Mouse (Mus musculus) stomach, embryonic 15.5 days (tissue): ENCODE data around the gene Zbtb16. TPM values are rescaled to one million over a fixed set of nuclear protein-coding genes. Genes with fewer than 3 reads are reported as not detected.
A peak's percentile ranks its signal among the peaks of the same experiment; 100 is the strongest.

ENCODE experiments used
- ATAC-seq: fragments of 200-750 bp; cut with Nextera tagmentation; 2 replicates; pipeline ENCODE4 v1.8.0; 2017; ENCODE audit warnings: low read depth, moderate number of reproducible peaks, moderate TSS enrichment; ENCODE audit not compliant: insufficient read depth, low FRiP score
- H3K27ac ChIP-seq: fragments of 300-500 bp; sonication (generic); 2 replicates; pipeline ENCODE4 v1.5.1; 2015; ENCODE audit warnings: mild to moderate bottlenecking, inconsistent platforms
- H3K27me3 ChIP-seq: fragments of 300-500 bp; sonication (generic); replicated peaks from 2 replicates; pipeline ENCODE4 v1.6.1; 2015; ENCODE audit warnings: inconsistent platforms
- H3K36me3 ChIP-seq: fragments of 300-500 bp; sonication (generic); 2 replicates; pipeline ENCODE4 v1.6.1; 2015; ENCODE audit warnings: inconsistent platforms
- H3K4me1 ChIP-seq: fragments of 300-500 bp; sonication (generic); 2 replicates; pipeline ENCODE4 v1.6.1; 2015; ENCODE audit warnings: inconsistent platforms
- H3K4me2 ChIP-seq: fragments of 300-500 bp; sonication (generic); 2 replicates; pipeline ENCODE4 v1.6.1; 2015; ENCODE audit warnings: mild to moderate bottlenecking, inconsistent platforms
- H3K4me3 ChIP-seq: fragments of 300-500 bp; sonication (generic); replicated peaks from 2 replicates; pipeline ENCODE4 v1.5.1; 2015; ENCODE audit warnings: inconsistent platforms
- H3K9ac ChIP-seq: fragments of 300-500 bp; sonication (generic); 2 replicates; pipeline ENCODE4 v1.6.1; 2015; ENCODE audit warnings: inconsistent platforms
- H3K9me3 ChIP-seq: fragments of 300-500 bp; sonication (generic); 2 replicates; pipeline ENCODE4 v1.6.1; 2016; ENCODE audit warnings: inconsistent platforms
- WGBS: fragments of 180-500 bp; shearing (Covaris S2); methylation state at CpG from one replicate; pipeline ENCODE4 v1.1.7; 2015; 5-methylcytosine and 5-hydroxymethylcytosine counted together
- polyA plus RNA-seq: library from polyadenylated mRNA; unstranded; fragments of >200 nt; fragmentation: Nextera tagmentation; extraction: Ambion mirVana; gene quantifications from 2 replicates; pipeline ENCODE4 v1.2.1, GENCODE M21; 2015

The Zbtb16 gene
- polyA plus RNA-seq, 1 experiment from 2014 or later, result 3.9 TPM

DNA sequence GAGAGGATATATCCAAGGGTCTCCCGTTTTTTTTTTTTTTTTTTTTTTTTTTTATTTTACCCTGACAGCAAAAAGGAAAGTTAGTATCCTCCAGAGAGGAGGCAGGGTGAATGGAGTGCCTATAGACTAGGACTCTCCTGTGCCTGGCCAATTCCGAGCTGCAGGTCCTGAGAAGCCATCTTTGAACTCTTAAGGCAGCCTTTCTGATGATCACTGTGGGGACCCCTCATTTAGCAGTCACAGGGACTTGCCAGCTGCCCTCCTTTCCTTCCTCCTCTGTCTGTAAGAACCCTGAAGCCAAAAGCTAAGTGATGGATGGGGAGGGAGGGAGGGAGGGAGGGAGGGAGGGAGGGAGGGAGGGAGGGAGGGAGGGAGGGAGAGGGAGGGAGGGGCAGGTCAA lies 98.1 kb downstream of the Zbtb16 start:
- no peak overlapping the region for H3K9ac ChIP-seq
- H3K27ac ChIP-seq, result peak overlapping the region; percentile 73; the same call in 1 of the 2 replicates
- H3K4me2 ChIP-seq, result peak overlapping the region; percentile 40; the same call in 1 of the 2 replicates
- 0 out of 2 replicates have a peak, but pooled peaks cover 10% of the 10 kb centered on the region for H3K27me3 ChIP-seq
- H3K4me1 ChIP-seq, result peaks cover 49% of the 10 kb centered on the region
- H3K36me3 ChIP-seq, result no peaks in the 10 kb centered on the region
- WGBS, result 33% methylated on average over 2 of the region's 2 CpGs
- no peak for ATAC-seq
- H3K9me3 ChIP-seq, result no peaks in the 10 kb centered on the region
- H3K4me3 ChIP-seq, result no peak overlapping the region

DNA sequence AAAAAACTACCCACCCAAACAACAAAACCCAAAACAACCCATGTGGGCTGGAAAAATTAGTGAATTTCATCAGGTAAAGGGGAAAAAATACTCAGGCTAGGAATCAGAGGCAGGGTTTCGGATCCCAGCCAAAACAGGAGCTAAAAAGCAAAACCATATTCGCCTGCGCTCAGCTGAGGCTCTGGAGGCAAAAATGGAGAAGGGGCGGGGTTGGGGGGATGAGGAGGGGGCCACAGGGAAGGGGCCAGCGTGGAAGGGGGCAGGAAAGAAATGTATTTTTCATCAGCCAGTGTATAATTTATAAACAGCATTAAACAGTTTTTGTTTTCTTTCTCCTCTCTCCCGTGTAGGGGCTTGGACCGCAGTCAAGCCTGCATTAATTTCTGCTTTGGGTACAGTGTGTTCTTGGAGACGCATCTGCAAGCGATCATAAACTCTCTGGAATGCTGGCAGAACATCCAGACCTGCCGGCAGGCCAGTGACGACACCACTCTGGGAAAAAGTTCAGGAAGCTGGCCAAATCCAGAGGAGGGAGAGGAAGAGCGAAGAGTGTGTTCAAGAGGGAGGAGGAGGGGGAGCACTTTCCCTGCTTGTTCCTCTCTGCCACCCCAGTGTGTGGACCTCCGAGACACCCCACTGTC lies 98.7 kb downstream of the Zbtb16 start:
- peak; percentile 60 for ATAC-seq
- Histone ChIP-seq H3K9ac (no peak overlapping the region), H3K4me2 (peak overlapping the region; percentile 40), H3K27ac (peak overlapping the region; percentile 73; the same call in 1 of the 2 replicates), H3K4me1 (peaks cover 49% of the 10 kb centered on the region), H3K36me3 (no peaks in the 10 kb centered on the region), H3K27me3 (0 out of 2 replicates have a peak, but pooled peaks cover 10% of the 10 kb centered on the region), H3K9me3 (no peaks in the 10 kb centered on the region), H3K4me3 (no peak overlapping the region)
- 32% methylated on average over 13 of the region's 13 CpGs for WGBS

DNA sequence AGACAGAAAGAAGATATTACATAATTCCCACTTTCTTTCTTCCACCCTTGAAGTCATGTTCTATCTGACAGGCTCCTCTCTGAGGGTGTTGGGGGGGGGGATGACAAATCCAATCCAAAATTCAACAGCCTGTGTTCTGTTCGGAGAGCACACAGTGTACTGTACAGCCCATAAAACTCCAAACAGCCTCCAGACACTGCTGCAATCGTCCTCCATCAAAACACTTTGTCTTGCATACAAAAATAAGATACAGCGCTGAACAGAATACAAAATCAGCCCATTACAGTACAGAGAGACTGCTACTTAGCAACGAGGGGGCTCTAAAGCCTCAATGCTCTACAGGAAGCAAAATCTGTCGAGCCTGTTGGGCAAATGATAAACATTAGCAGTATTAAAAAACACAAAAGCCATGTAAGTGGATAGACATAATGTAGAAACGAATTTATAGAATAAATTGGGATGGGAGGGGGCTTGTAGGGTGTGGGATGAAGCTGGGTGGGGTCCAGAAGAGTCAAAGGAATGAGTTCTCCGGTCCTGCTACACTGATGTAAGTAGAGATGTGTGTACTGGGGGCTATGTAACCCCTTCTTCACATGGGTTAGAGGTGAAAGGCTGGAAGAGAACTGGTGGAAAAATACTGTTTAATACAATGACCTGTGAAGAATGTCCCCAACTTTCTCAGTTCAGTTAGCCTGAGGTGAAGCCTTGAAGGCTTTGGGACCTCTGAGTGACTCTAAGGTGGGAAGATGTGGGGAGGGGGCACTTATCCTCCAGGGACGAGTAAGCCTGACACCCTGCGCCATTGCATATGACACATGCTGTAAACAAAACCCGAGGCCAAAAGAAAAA lies 99.4 kb downstream of the Zbtb16 start:
- Histone ChIP-seq H3K27ac (peak overlapping the region; percentile 73; the same call in 1 of the 2 replicates), H3K4me1 (peaks cover 49% of the 10 kb centered on the region), H3K9me3 (no peaks in the 10 kb centered on the region), H3K27me3 (0 out of 2 replicates have a peak, but pooled peaks cover 10% of the 10 kb centered on the region), H3K4me2 (peak overlapping the region; percentile 40), H3K36me3 (no peaks in the 10 kb centered on the region), H3K9ac (no peak overlapping the region), H3K4me3 (no peak overlapping the region)
- WGBS, result 39% methylated on average over 10 of the region's 10 CpGs
- no peak for ATAC-seq

DNA sequence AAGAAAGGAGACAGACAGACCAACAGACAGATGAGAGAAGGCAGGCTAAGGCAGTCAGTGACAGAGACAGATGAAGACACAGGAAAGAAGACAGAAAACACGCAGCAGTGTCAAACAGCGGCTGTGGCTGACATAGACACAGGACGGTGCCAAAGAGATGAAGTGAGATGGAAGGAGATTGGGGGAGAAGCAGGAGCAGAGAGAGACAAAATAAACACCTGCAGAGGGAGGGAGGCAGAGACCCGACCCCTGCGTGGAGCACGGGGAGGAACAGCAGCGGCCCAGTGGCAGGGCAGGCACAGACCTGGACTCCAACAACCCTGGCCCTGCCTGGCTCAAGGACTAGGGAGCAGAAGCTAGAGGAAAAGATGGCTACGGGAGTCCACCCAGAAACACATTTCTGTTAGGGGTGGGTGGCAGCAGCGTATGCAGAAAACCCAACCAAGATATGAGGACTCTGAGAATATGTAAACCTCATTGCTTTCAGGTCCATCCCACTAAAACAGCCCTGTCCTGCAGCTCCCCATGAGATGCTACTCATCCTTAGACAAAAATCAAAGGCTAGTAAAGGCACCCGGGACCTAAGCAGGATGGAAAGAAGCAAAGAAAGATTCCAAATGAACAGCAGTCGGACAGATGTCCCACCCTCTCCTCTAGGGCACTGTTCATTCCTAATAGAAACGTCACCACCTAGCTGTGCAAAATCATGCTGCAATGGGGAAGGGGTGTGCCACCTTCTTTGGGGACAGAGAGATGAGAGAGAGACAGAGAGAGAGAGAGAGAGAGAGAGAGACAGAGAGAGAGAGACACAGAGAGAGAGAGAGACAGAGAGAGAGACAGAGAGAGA lies 100.3 kb downstream of the Zbtb16 start:
- Histone ChIP-seq H3K4me2 (no peak overlapping the region), H3K27me3 (0 out of 2 replicates have a peak, but pooled peaks cover 10% of the 10 kb centered on the region), H3K9ac (no peak overlapping the region), H3K4me1 (peaks cover 46% of the 10 kb centered on the region), H3K27ac (peak overlapping the region; percentile 12; the same call in 1 of the 2 replicates), H3K4me3 (no peak overlapping the region), H3K9me3 (no peaks in the 10 kb centered on the region), H3K36me3 (no peaks in the 10 kb centered on the region)
- WGBS, result 41% methylated on average over 12 of the region's 12 CpGs
- no peak for ATAC-seq

DNA sequence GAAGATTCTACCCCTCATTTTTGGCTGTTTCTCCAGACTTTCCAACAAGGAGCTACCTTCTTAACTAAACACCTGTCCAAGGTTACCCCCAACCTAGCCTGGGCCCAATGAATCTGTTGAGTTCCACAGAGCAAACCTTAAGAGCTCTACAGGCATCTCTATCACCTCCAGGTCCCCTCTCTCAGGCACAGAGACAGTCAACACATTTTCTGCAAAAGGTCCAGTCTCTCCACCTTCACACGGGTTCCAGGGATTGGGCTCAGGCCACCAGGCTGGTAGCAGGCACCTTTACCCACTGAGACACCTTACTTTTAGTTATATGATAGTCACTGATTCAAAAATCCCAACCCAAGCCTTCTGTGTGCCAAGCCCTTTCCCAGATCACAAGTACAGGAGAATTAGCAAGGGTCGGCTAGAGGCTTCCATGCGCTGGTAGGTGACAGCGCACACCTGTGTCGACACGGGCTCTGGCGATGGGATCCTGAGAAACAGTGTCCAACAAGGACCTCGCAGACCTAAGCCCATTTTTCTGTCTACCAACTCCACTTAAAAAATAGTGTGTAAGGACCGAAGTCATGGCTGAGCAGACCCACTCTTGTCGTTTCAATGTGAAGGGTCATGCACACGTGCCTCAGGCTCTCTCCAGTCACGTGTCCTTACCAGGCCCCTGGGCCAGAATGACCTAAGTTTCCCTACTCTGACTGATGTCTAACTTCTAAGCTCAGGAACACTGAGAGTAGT lies 101.1 kb downstream of the Zbtb16 start:
- Histone ChIP-seq H3K9me3 (no peaks in the 10 kb centered on the region), H3K27me3 (0 out of 2 replicates have a peak, but pooled peaks cover 10% of the 10 kb centered on the region), H3K4me3 (no peak overlapping the region), H3K27ac (no peak overlapping the region), H3K9ac (no peak overlapping the region), H3K4me1 (peaks cover 39% of the 10 kb centered on the region), H3K4me2 (no peak overlapping the region), H3K36me3 (no peaks in the 10 kb centered on the region)
- no peak for ATAC-seq
- 75% methylated on average over 12 of the region's 12 CpGs for WGBS

DNA sequence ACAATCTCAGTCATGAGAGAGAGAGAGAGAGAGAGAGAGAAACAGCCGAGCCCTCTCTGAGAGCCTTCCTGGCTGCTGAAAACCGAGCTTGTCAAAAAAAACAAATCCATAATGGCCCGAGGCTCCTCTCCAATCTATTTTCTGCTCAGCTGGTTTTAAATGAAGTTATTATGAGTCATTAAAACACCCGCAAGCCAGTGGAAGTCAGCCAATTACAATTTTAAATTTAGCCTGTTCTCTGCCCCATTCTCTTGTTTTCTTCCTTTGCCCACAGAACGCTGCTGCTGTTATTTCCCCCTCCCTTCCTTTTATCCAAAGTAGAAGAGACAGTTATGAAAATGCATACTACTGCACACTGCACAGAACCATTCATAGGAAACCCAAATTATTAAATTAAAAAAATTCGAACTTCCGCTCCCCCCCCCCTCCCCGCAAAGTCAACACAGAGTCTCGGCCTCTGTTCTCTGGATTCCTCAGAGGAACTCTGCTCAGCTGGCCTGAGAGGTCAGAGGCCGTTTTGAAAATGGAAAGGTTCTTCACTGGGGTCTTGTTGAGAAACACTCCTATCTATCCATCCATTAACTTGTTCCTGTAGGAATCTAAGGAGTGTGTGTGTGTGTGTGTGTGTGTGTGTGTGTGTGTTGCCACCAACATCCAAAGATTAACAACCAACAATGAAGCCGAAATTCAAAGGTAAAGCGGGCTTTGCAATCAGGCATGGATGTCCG lies 102.0 kb downstream of the Zbtb16 start:
- peak overlapping the region; percentile 26; the same call in 1 of the 2 replicates for H3K27ac ChIP-seq
- 0 out of 2 replicates have a peak, but pooled peaks cover 10% of the 10 kb centered on the region for H3K27me3 ChIP-seq
- no peaks in the 10 kb centered on the region for H3K9me3 ChIP-seq
- H3K36me3 ChIP-seq, result no peaks in the 10 kb centered on the region
- WGBS, result 39% methylated on average over 13 of the region's 13 CpGs
- H3K4me2 ChIP-seq, result no peak overlapping the region
- H3K4me1 ChIP-seq, result peaks cover 32% of the 10 kb centered on the region
- H3K9ac ChIP-seq, result no peak overlapping the region
- H3K4me3 ChIP-seq, result no peak overlapping the region
- ATAC-seq, result no peak

DNA sequence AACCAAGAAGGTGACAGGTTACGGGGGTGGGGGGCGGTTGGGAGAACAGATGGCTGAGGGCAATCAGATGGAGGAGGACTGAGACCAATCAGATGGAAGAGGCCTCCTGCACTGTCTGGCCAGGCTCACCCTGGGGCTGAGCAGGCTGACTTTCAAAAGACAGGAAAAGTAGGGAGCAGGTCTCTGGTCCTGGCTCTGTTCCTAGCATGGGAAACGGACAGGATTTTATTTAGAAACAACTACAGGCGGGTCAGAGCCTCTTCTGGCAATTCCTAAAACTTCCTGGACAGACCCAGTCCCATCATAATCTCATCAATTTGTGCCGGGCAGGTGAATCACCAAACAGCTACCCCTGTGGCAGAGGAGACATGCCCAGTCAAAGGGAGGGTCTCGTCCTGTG lies 102.9 kb downstream of the Zbtb16 start:
- Histone ChIP-seq H3K9me3 (no peaks in the 10 kb centered on the region), H3K4me3 (no peak overlapping the region), H3K36me3 (no peaks in the 10 kb centered on the region), H3K9ac (no peak overlapping the region), H3K4me1 (peaks cover 25% of the 10 kb centered on the region), H3K4me2 (no peak overlapping the region), H3K27ac (no peak overlapping the region), H3K27me3 (0 out of 2 replicates have a peak, but pooled peaks cover 14% of the 10 kb centered on the region)
- no peak for ATAC-seq
- WGBS, result 62% methylated on average over 6 of the region's 6 CpGs

DNA sequence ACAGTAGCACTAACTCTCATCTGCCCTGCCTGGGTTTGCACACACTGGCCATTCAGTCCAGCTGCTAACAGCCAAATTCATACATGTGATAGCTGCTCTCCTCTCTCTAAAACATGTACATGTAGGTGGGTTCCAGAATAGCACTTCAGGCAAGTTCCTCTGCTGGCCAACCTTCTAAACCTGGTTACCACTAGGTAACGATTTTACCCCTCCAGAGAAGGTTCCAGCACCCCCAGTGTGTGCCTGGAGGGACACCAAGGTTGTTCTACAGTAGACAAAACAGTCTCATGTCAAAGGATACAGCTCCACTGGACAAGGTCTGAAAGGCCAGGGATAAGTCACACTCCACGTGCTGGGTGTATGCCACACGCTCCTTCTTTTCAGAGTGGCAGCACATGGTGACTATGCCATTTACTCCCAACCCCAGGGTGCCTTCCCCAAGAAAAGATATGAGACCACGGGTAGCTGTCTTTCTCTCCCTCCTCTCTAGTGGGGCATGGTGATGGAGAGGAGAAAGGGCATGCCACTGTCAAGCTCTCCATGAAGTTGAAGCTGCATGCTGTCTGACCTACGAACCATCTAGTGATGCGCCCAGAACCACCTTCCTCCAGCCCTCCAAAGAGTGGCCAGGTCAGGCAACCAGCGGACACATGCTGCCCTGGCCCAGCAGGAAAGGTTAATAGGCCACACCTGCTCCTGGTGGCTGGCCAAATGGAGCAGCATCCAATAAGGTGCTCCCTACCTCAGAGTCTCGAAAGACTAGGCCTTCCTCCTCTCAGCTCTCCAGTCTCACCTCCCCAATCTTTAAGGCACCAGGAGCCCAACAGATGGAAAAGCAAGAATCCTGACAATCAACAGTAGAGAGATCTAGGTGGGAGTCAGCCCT lies 104.1 kb downstream of the Zbtb16 start:
- Histone ChIP-seq H3K9me3 (no peaks in the 10 kb centered on the region), H3K9ac (no peak overlapping the region), H3K27ac (no peak overlapping the region), H3K4me3 (no peak overlapping the region), H3K4me2 (no peak overlapping the region), H3K27me3 (0 out of 2 replicates have a peak, but pooled peaks cover 14% of the 10 kb centered on the region), H3K36me3 (no peaks in the 10 kb centered on the region), H3K4me1 (peaks cover 22% of the 10 kb centered on the region)
- ATAC-seq, result no peak
- 82% methylated on average over 8 of the region's 8 CpGs for WGBS

DNA sequence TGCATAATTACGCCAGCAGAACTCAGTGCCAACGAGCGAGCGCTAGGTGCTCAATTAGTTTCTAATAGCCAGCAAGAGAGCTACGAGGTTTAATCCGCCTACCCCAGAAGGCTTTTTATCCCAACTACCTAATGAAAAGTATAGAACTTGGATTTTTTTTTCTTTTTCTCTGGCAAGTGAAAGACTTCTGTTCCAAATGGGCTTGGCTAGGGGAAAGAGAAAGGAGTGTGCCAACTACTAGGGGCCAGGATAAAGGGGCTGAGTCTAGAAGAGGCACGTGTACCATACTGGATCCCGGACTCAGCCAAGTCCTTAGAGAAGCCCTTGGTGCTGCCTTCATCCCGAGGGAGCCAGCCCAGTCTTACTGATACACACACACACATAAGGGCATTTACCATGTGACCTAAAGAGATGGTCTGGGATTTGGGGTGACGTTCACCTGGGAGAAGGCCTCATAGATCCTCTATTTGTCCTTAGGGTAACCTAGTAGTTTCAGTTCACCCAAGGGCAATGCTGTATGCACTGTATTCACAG lies 105.5 kb downstream of the Zbtb16 start:
- Histone ChIP-seq H3K4me1 (peaks cover 14% of the 10 kb centered on the region), H3K27ac (no peak overlapping the region), H3K4me2 (no peak overlapping the region), H3K9me3 (no peaks in the 10 kb centered on the region), H3K27me3 (0 out of 2 replicates have a peak, but pooled peaks cover 14% of the 10 kb centered on the region), H3K4me3 (no peak overlapping the region), H3K36me3 (no peaks in the 10 kb centered on the region), H3K9ac (no peak overlapping the region)
- WGBS, result 92% methylated on average over 10 of the region's 10 CpGs
- no peak for ATAC-seq

DNA sequence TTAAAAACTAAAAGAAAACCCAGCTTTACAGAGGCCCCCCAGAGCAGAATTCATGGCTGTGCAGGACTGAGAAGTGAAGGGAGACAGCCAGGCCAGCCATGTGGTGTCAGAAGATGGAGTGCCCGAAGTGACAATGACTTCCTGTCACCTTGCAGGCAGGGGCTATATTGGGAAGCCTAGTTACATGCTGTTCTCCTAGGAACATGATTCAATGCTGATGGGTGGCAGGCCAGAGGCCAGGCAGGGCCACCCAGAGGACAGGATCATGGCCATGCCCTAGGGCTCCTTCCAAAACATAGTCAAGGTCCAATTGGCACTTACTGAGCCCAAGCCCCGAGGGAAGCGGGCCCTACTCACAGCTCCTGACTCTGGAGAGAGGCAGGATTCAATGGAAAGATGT lies 106.6 kb downstream of the Zbtb16 start:
- Histone ChIP-seq H3K27ac (no peak overlapping the region), H3K27me3 (0 out of 2 replicates have a peak, but pooled peaks cover 4% of the 10 kb centered on the region), H3K9me3 (no peaks in the 10 kb centered on the region), H3K4me2 (no peak overlapping the region), H3K36me3 (no peaks in the 10 kb centered on the region), H3K9ac (no peak overlapping the region), H3K4me1 (peaks cover 12% of the 10 kb centered on the region), H3K4me3 (no peak overlapping the region)
- WGBS, result 78% methylated on average over 3 of the region's 3 CpGs
- no peak for ATAC-seq
